In genomic region chr9:108976483-108976882, GRCm38 (mm10) we compare ENCODE assay signal across 21 mouse cellular contexts. TPM values are rescaled to one million over a fixed set of nuclear protein-coding genes. Genes with fewer than 3 reads are reported as not detected.
A peak's percentile ranks its signal among the peaks of the same experiment; 100 is the strongest.
DNase-seq lines count a peak whose midpoint lies in the region; ATAC-seq and TF ChIP-seq lines count a peak whose summit lies in the region.
"Had no signal": no experiment of that assay in that cellular context is flagged by ENCODE, and none has a peak within 500 bp of the region (broad histone marks: within the 10 kb centered on the region; RNA-seq: fewer than 3 reads in every experiment).

No protein-coding gene starts in this region.

- no peaks in the 10 kb centered on the region for H3K36me3 ChIP-seq in midbrain, embryonic 11.5 days (ENCODE audit: control insufficient read depth, insufficient read depth, low read length)
- no peaks in the 10 kb centered on the region for H3K36me3 ChIP-seq in midbrain, embryonic 10.5 days
- H3K36me3 ChIP-seq in CH12.LX (replicated peaks in 1 of 2; ENCODE audit: control insufficient read depth in 1 of 2, insufficient read depth in 1 of 2, low read length in 1 of 2): peaks cover 0 to 23% of the 10 kb centered on the region in 2 experiments
- H3K36me3 ChIP-seq: G1E had no signal

- no peak for TF ChIP-seq RAD21 in CH12.LX (IDR thresholded peaks at IDR 0.05; ENCODE audit: low read depth, low read length)

- no peak for TF ChIP-seq CTCF in CH12.LX (conservative IDR thresholded peaks at IDR 0.05 in 1 of 2, IDR thresholded peaks at IDR 0.05 in 1 of 2; ENCODE audit: low read depth in 2 of 2, low read length in 2 of 2)
- TF ChIP-seq CTCF in embryonic fibroblast, embryonic 13.5 days (IDR thresholded peaks at IDR 0.05; ENCODE audit: borderline replicate concordance, insufficient read depth, low read length): no peak

- no peaks in the 10 kb centered on the region for H3K79me2 ChIP-seq in CH12.LX (replicated peaks; ENCODE audit: control insufficient read depth, extremely low read depth, insufficient read depth, poor library complexity, severe bottlenecking)

- 85% methylated on average over 9 of the region's 9 CpGs for WGBS in midbrain, embryonic 11.5 days
- 84% methylated on average over 9 of the region's 9 CpGs for WGBS in midbrain, embryonic 10.5 days

- no peaks in the 10 kb centered on the region for H3K9me3 ChIP-seq in midbrain, embryonic 11.5 days (ENCODE audit: control insufficient read depth, low read length)
- no peaks in the 10 kb centered on the region for H3K9me3 ChIP-seq in midbrain, embryonic 10.5 days (replicated peaks)
- no peaks in the 10 kb centered on the region for H3K9me3 ChIP-seq in CH12.LX (replicated peaks; ENCODE audit: low read length)
- H3K9me3 ChIP-seq: G1E had no signal

- TF ChIP-seq POLR2A in CH12.LX (IDR thresholded peaks at IDR 0.05; ENCODE audit: low read depth, low read length): no peak
- TF ChIP-seq POLR2A in embryonic fibroblast, embryonic 13.5 days (IDR thresholded peaks at IDR 0.05; ENCODE audit: low read depth, low read length): no peak

- no peaks in the 10 kb centered on the region for H3K4me1 ChIP-seq in midbrain, embryonic 11.5 days (ENCODE audit: control insufficient read depth, insufficient read depth, low read length)
- H3K4me1 ChIP-seq in midbrain, embryonic 10.5 days: no peaks in the 10 kb centered on the region
- peaks cover 3 to 20% of the 10 kb centered on the region in 2 experiments; a peak in 3 of 4 replicates for H3K4me1 ChIP-seq in CH12.LX (ENCODE audit: control insufficient read depth in 1 of 2, insufficient read depth in 2 of 2)
- peaks cover 5% of the 10 kb centered on the region; the same call in 1 of the 2 replicates for H3K4me1 ChIP-seq in embryonic fibroblast, embryonic 13.5 days (ENCODE audit: control insufficient read depth, insufficient read depth, low read length)

- no peak overlapping the region for H3K27ac ChIP-seq in midbrain, embryonic 11.5 days (ENCODE audit: low read depth, low read length)
- H3K27ac ChIP-seq in midbrain, embryonic 10.5 days (replicated peaks): no peak overlapping the region
- no peak overlapping the region for H3K27ac ChIP-seq in CH12.LX (ENCODE audit: insufficient read depth, low read depth)
- peak overlapping the region; percentile 15; the same call in 1 of the 2 replicates for H3K27ac ChIP-seq in embryonic fibroblast, embryonic 13.5 days (ENCODE audit: insufficient read depth, low read length)

- H3K4me3 ChIP-seq in midbrain, embryonic 11.5 days (ENCODE audit: low read depth, low read length): no peak overlapping the region
- H3K4me3 ChIP-seq in midbrain, embryonic 10.5 days: no peak overlapping the region
- H3K4me3 ChIP-seq in CH12.LX (replicated peaks in 1 of 3; ENCODE audit: low read depth in 2 of 3, low read length in 2 of 3, poor library complexity in 1 of 3): no peak overlapping the region
- H3K4me3 ChIP-seq in embryonic fibroblast, embryonic 13.5 days (ENCODE audit: insufficient read depth, low read length): no peak overlapping the region

- dilution Hi-C loops in CH12.LX (cut with MboI; ENCODE audit: extremely low pct_ligation_motif_present, extremely low pct_unique_long_range_greater_than_20kb, low sequenced_read_pairs): no loop called here

- DNase-seq in midbrain, embryonic 11.5 days (ENCODE audit: low spot score, missing footprints): peak; percentile 51
- DNase-seq in midbrain, embryonic 10.5 days (ENCODE audit: low spot score): no peak
- DNase-seq in CH12.LX (ENCODE audit: extremely low read depth): peak; percentile 33
- DNase-seq in left cerebral cortex, adult 9 months (ENCODE audit: low spot score in 2 of 2): no peak
- no peak for DNase-seq in right cerebral cortex, adult 2 months (ENCODE audit: low spot score in 2 of 2)
- DNase-seq: adrenal gland, adult 2 months; adrenal gland, adult 8-10 months; adrenal gland, postnatal 10 days; adrenal gland, postnatal 14 days; adrenal gland, postnatal 25 days; adrenal gland, postnatal 36 days; B cell, adult 2 months; cerebellum, adult 11 months; cerebellum, adult 11-12 months; cerebellum, adult 18-20 months; cerebellum, adult 2 months had no signal

- no peak for TF ChIP-seq EP300 in CH12.LX (IDR thresholded peaks at IDR 0.05; ENCODE audit: low read length)

- in situ Hi-C loops in CH12.LX (cut with MboI; ENCODE audit: low pct_ligation_motif_present, low pct_unique_long_range_greater_than_20kb, low sequenced_read_pairs): no loop called here

- ATAC-seq in midbrain, embryonic 11.5 days (ENCODE audit: low FRiP score): no peak
- ATAC-seq: activated CD4-positive, CD25-positive, alpha-beta regulatory T cell, adult 4 months; CD4-positive, CD25-positive, alpha-beta regulatory T cell, adult 4 months; Patski had no signal

- H3K9ac ChIP-seq in midbrain, embryonic 11.5 days (ENCODE audit: low read length): no peak overlapping the region
- no peak overlapping the region for H3K9ac ChIP-seq in CH12.LX (ENCODE audit: insufficient read depth, low read depth)

- no peak overlapping the region for H3K4me2 ChIP-seq in midbrain, embryonic 11.5 days
- H3K4me2 ChIP-seq in CH12.LX (ENCODE audit: insufficient read depth, low read depth, poor library complexity, severe bottlenecking): no peak overlapping the region

- H3K27me3 ChIP-seq in midbrain, embryonic 11.5 days (ENCODE audit: control insufficient read depth, insufficient read depth, low read length): no peaks in the 10 kb centered on the region
- no peaks in the 10 kb centered on the region for H3K27me3 ChIP-seq in midbrain, embryonic 10.5 days (ENCODE audit: low read depth, poor library complexity, severe bottlenecking)
- H3K27me3 ChIP-seq in CH12.LX (replicated peaks): no peaks in the 10 kb centered on the region
- H3K27me3 ChIP-seq: Patski had no signal

TF ChIP-seq in CH12.LX, 34 proteins besides CTCF, POLR2A, EP300 and RAD21:
- peak; percentile 44; the same call in 1 of the 2 replicates for TF ChIP-seq ETS1 (conservative IDR thresholded peaks at IDR 0.05; ENCODE audit: low read depth, low read length)
- no peak for TF ChIP-seq MEF2A (IDR thresholded peaks at IDR 0.05; ENCODE audit: borderline replicate concordance, low read depth, low read length)
- TF ChIP-seq MXI1 (IDR thresholded peaks at IDR 0.05; ENCODE audit: low read depth, low read length): no peak
- TF ChIP-seq BHLHE40 (IDR thresholded peaks at IDR 0.05; ENCODE audit: low read depth, low read length): peak; percentile 97
- no peak for TF ChIP-seq TBP (conservative IDR thresholded peaks at IDR 0.05; ENCODE audit: low read depth, low read length)
- peak; percentile 31; the same call in 1 of the 2 replicates for TF ChIP-seq MAX (IDR thresholded peaks at IDR 0.05; ENCODE audit: low read length)
TF ChIP-seq in CH12.LX: peak in this region for 3.

RNA-seq across cellular contexts. Expression of gene Ucn2, which starts 9.3 kb away (rescaled TPM):
- polyA plus RNA-seq in midbrain, embryonic 11.5 days (2014; fragmentation: Nextera tagmentation; extraction: Ambion mirVana): 0.15 TPM in 1 of 2 replicates, not detected in the other
- not detected in 2 replicates for polyA plus RNA-seq in midbrain, embryonic 10.5 days (2016; fragmentation: Nextera tagmentation; extraction: Ambion mirVana)
- not detected in 2 replicates for total RNA-seq in CH12.LX (2012; rRNA removed)
- not detected in 2 replicates for total RNA-seq in CH12.LX (2014; rRNA removed)
- 0.40 and 0.49 TPM in 2 replicates for polyA plus RNA-seq in CH12.LX (2012; ENCODE audit: insufficient read length, low read depth)
- polyA plus RNA-seq in embryonic fibroblast, embryonic 13.5 days (2011; ENCODE audit: insufficient read length, low read depth, missing spikeins): 1.7 and 1.9 TPM in 2 replicates
- polyA plus RNA-seq: activated CD4-positive, CD25-positive, alpha-beta regulatory T cell, adult 4 months; CD4-positive, CD25-positive, alpha-beta regulatory T cell, adult 4 months; G1E had no signal

RNA-seq across cellular contexts. Expression of gene Pfkfb4, which starts 15.1 kb away (rescaled TPM):
- polyA plus RNA-seq in midbrain, embryonic 11.5 days (2014; fragmentation: Nextera tagmentation; extraction: Ambion mirVana): 7.7 and 10.5 TPM in 2 replicates
- polyA plus RNA-seq in midbrain, embryonic 10.5 days (2016; fragmentation: Nextera tagmentation; extraction: Ambion mirVana): 11.9 and 13.9 TPM in 2 replicates
- 4.5 and 5.1 TPM in 2 replicates for total RNA-seq in CH12.LX (2012; rRNA removed)
- total RNA-seq in CH12.LX (2014; rRNA removed): 5.9 and 6.5 TPM in 2 replicates
- 6.0 and 6.7 TPM in 2 replicates for polyA plus RNA-seq in CH12.LX (2012; ENCODE audit: insufficient read length, low read depth)
- 6.0 and 7.1 TPM in 2 replicates for polyA plus RNA-seq in embryonic fibroblast, embryonic 13.5 days (2011; ENCODE audit: insufficient read length, low read depth, missing spikeins)

RNA-seq across cellular contexts. Expression of gene Col7a1, which starts 23.1 kb away (rescaled TPM):
- 1.1 and 2.2 TPM in 2 replicates for polyA plus RNA-seq in midbrain, embryonic 11.5 days (2014; fragmentation: Nextera tagmentation; extraction: Ambion mirVana)
- 2.3 and 2.4 TPM in 2 replicates for polyA plus RNA-seq in midbrain, embryonic 10.5 days (2016; fragmentation: Nextera tagmentation; extraction: Ambion mirVana)
- total RNA-seq in CH12.LX (2012; rRNA removed): 0.98 and 1.1 TPM in 2 replicates
- total RNA-seq in CH12.LX (2014; rRNA removed): 0.31 and 0.86 TPM in 2 replicates
- 2.0 and 3.0 TPM in 2 replicates for polyA plus RNA-seq in CH12.LX (2012; ENCODE audit: insufficient read length, low read depth)
- polyA plus RNA-seq in embryonic fibroblast, embryonic 13.5 days (2011; ENCODE audit: insufficient read length, low read depth, missing spikeins): 48.8 and 70.7 TPM in 2 replicates
- polyA plus RNA-seq: activated CD4-positive, CD25-positive, alpha-beta regulatory T cell, adult 4 months; CD4-positive, CD25-positive, alpha-beta regulatory T cell, adult 4 months had no signal

RNA-seq across cellular contexts. Expression of gene Uqcrc1, which starts 40.0 kb away (rescaled TPM):
- 378 and 408 TPM in 2 replicates for polyA plus RNA-seq in midbrain, embryonic 11.5 days (2014; fragmentation: Nextera tagmentation; extraction: Ambion mirVana)
- polyA plus RNA-seq in midbrain, embryonic 10.5 days (2016; fragmentation: Nextera tagmentation; extraction: Ambion mirVana): 490 and 491 TPM in 2 replicates
- 327 and 351 TPM in 2 replicates for total RNA-seq in CH12.LX (2012; rRNA removed)
- total RNA-seq in CH12.LX (2014; rRNA removed): 301 and 326 TPM in 2 replicates
- 293 and 301 TPM in 2 replicates for polyA plus RNA-seq in CH12.LX (2012; ENCODE audit: insufficient read length, low read depth)
- polyA plus RNA-seq in embryonic fibroblast, embryonic 13.5 days (2011; ENCODE audit: insufficient read length, low read depth, missing spikeins): 165 and 176 TPM in 2 replicates

Comparison
In these comparisons a context has a peak if more than half of its experiments do, and no peak if none do; other contexts are left out.
1. DNase-seq: peak in midbrain, embryonic 11.5 days (single experiment) and CH12.LX (single experiment); none in midbrain, embryonic 10.5 days (single experiment), left cerebral cortex, adult 9 months (0 of 2) and right cerebral cortex, adult 2 months (0 of 2).
2. RNA of gene Col7a1, which starts 23.1 kb away (polyA plus RNA-seq): 48.8 to 70.7 TPM in embryonic fibroblast, embryonic 13.5 days; 2.3 to 2.4 TPM in midbrain, embryonic 10.5 days, 2.0 to 3.0 TPM in CH12.LX and 1.1 to 2.2 TPM in midbrain, embryonic 11.5 days; every median in the first group is over 10 times any median in the second.